19 mouse cellular contexts compared by ENCODE assay signal in genomic region chr4:94292150-94292549, GRCm38 (mm10).
"Had no signal": no experiment of that assay in that cellular context is flagged by ENCODE, and none has a peak within 500 bp of the region (broad histone marks: within the 10 kb centered on the region; RNA-seq: fewer than 3 reads in every experiment).

No protein-coding gene starts in this region.

- ATAC-seq: liver, embryonic 12.5 days had no signal

- H3K9ac ChIP-seq: limb, embryonic 13.5 days; liver, embryonic 12.5 days; liver, embryonic 15.5 days; lung, embryonic 15.5 days had no signal

- H3K9me3 ChIP-seq: limb, embryonic 10.5 days; limb, embryonic 13.5 days; liver, embryonic 12.5 days; liver, embryonic 15.5 days; lung, embryonic 15.5 days; megakaryocyte, embryonic 14.5 days had no signal

- H3K27ac ChIP-seq: kidney, postnatal 0 days; layer of hippocampus, adult 2 months; limb, embryonic 10.5 days; limb, embryonic 13.5 days; liver, embryonic 12.5 days; liver, embryonic 15.5 days; lung, embryonic 15.5 days; stomach, postnatal 0 days had no signal

- H3K4me1 ChIP-seq: limb, embryonic 10.5 days; limb, embryonic 13.5 days; liver, embryonic 12.5 days; liver, embryonic 15.5 days; lung, embryonic 15.5 days; megakaryocyte, embryonic 14.5 days had no signal

- H3K27me3 ChIP-seq: limb, embryonic 13.5 days; liver, embryonic 12.5 days; liver, embryonic 15.5 days; lung, embryonic 15.5 days; megakaryocyte, embryonic 14.5 days had no signal

- H3K36me3 ChIP-seq: limb, embryonic 10.5 days; limb, embryonic 13.5 days; liver, embryonic 12.5 days; liver, embryonic 15.5 days; lung, embryonic 15.5 days had no signal

- H3K4me3 ChIP-seq: layer of hippocampus, adult 2 months; limb, embryonic 10.5 days; limb, embryonic 13.5 days; liver, embryonic 12.5 days; liver, embryonic 15.5 days; lung, embryonic 15.5 days; megakaryocyte, embryonic 14.5 days had no signal

- H3K4me2 ChIP-seq: limb, embryonic 13.5 days; liver, embryonic 12.5 days; liver, embryonic 15.5 days; lung, embryonic 15.5 days; midbrain, embryonic 11.5 days had no signal

- DNase-seq: kidney, adult 2 months; kidney, postnatal 25 days; layer of hippocampus, adult 9-11 months; liver; lung, adult 18-20 months; lung, postnatal 10 days; lung, postnatal 36 days; thymus, adult 2 months; thymus, postnatal 25 days had no signal
